Mouse (Mus musculus): ENCODE measurements around the gene Mars.

- TF ChIP-seq CTCF (IDR thresholded peaks at IDR 0.05; ENCODE audit: borderline replicate concordance, control insufficient read depth, extremely low read depth, insufficient read depth, low read length, poor library complexity) (no peak), POLR2A (IDR thresholded peaks at IDR 0.05; ENCODE audit: control insufficient read depth, extremely low read depth, insufficient read depth, low read length, poor library complexity) (no peak)
These were observed 39.2 kb downstream of the Mars start for GRCm38 (mm10) chr10:127272371-127272770.

All from thymus, adult 2 months (tissue).